Mouse (Mus musculus) left cerebral cortex, postnatal 4 days (tissue): ENCODE measurements around the gene Olfr776. TPM values are rescaled to one million over a fixed set of nuclear protein-coding genes. Genes with fewer than 3 reads are reported as not detected.
"Not testable (repeated sequence)": the region's sequence is repeated elsewhere in the genome, so short reads cannot be mapped to it uniquely, and the experiment has no call there.

Experiments
- DNase-seq: peaks from one replicate; pipeline ENCODE4 v3.0.0-alpha.2; 2022
- intact Hi-C: fragments of 180-260 bp; cut with DNase I; formaldehyde crosslinking; loops from one replicate; pipeline ENCODE4 v1.15.1; 2025
- total RNA-seq, 2 experiments: library from RNA; stranded (reverse); gene quantifications; 2 replicates each; pipeline ENCODE4 v1.2.3; 2021

The Olfr776 gene
- not detected for total RNA-seq

- intact Hi-C loops, result no loop called here
- no peak for DNase-seq
Measured at GRCm38 (mm10) chr10:129258827-129259226, at the start of gene Olfr776. Gene Olfr776 (plus strand): TSS chr10:129259127.

- no peak for DNase-seq
- intact Hi-C loops, result no loop called here
Measured at GRCm38 (mm10) chr10:129230737-129231136, 28.2 kb upstream of the Olfr776 start.

- intact Hi-C loops, result no loop called here
- no peak for DNase-seq
Measured at GRCm38 (mm10) chr10:129235904-129236303, 23.0 kb upstream of the Olfr776 start, which contains the start of gene Olfr774. Gene Olfr774 (plus strand): TSS chr10:129236204.

- intact Hi-C loops, result no loop called here
- DNase-seq, result no peak
Measured at GRCm38 (mm10) chr10:129248112-129248511, 10.8 kb upstream of the Olfr776 start, which contains the start of gene Olfr775. Gene Olfr775 (plus strand): TSS chr10:129248412.

- no peak for DNase-seq
- intact Hi-C loops, result no loop called here
Measured at GRCm38 (mm10) chr10:129271081-129271535, 12.2 kb downstream of the Olfr776 start, which contains the start of gene Olfr777. Gene Olfr777 (minus strand): TSS chr10:129271485.

- DNase-seq, intact Hi-C loops: not testable (repeated sequence)
Measured at GRCm38 (mm10) chr10:129312973-129313372, 54.0 kb downstream of the Olfr776 start.

- intact Hi-C loops, DNase-seq: not testable (repeated sequence)
Measured at GRCm38 (mm10) chr10:129313521-129313920, 54.6 kb downstream of the Olfr776 start.

Other genes with a start within 250 kb of the Olfr776 start
- gene Olfr763, start 248.3 kb upstream of the Olfr776 start, total RNA-seq, result not detected
- not detected for gene Olfr764-ps1, start 219.2 kb upstream of the Olfr776 start, total RNA-seq
- not detected for gene Olfr765, start 209.1 kb upstream of the Olfr776 start, total RNA-seq
- gene Olfr766-ps1, start 190.2 kb upstream of the Olfr776 start, total RNA-seq, result not detected
- under 1 TPM in 1 of 2 experiments, not detected in 1; 0.14 TPM for gene Olfr767, start 176.2 kb upstream of the Olfr776 start, total RNA-seq
- not detected for gene Olfr768, start 159.8 kb upstream of the Olfr776 start, total RNA-seq
- not detected for gene Olfr769, start 141.3 kb upstream of the Olfr776 start, total RNA-seq
- gene Olfr770, start 120.1 kb upstream of the Olfr776 start, total RNA-seq, result not detected
- gene Olfr771, start 94.4 kb upstream of the Olfr776 start, total RNA-seq, result not detected
- gene Olfr772, start 81.2 kb upstream of the Olfr776 start, total RNA-seq, result not detected
- not detected for gene Olfr773, start 71.7 kb upstream of the Olfr776 start, total RNA-seq
- not detected for gene Olfr774, start 22.9 kb upstream of the Olfr776 start, total RNA-seq
- gene Olfr775, start 10.7 kb upstream of the Olfr776 start, total RNA-seq, result not detected
- not detected for gene Olfr777, start 12.4 kb downstream of the Olfr776 start, total RNA-seq
- gene Olfr780, start 59.0 kb downstream of the Olfr776 start, total RNA-seq, result not detected
- not detected for gene Olfr781, start 69.7 kb downstream of the Olfr776 start, total RNA-seq
- gene Olfr782, start 89.7 kb downstream of the Olfr776 start, total RNA-seq, result not detected
- under 1 TPM; 0.26 to 0.32 TPM for gene Olfr784, start 125.0 kb downstream of the Olfr776 start, total RNA-seq
- not detected for gene Olfr785, start 146.3 kb downstream of the Olfr776 start, total RNA-seq
- not detected for gene Olfr786, start 168.2 kb downstream of the Olfr776 start, total RNA-seq
- not detected for gene Olfr787, start 202.7 kb downstream of the Olfr776 start, total RNA-seq
- gene Olfr788, start 211.9 kb downstream of the Olfr776 start, total RNA-seq, result not detected
- gene Olfr789, start 225.6 kb downstream of the Olfr776 start, total RNA-seq, result not detected
- not detected for gene Olfr790, start 239.4 kb downstream of the Olfr776 start, total RNA-seq